Mouse (Mus musculus): ENCODE data around the gene Arhgap21.

DNA sequence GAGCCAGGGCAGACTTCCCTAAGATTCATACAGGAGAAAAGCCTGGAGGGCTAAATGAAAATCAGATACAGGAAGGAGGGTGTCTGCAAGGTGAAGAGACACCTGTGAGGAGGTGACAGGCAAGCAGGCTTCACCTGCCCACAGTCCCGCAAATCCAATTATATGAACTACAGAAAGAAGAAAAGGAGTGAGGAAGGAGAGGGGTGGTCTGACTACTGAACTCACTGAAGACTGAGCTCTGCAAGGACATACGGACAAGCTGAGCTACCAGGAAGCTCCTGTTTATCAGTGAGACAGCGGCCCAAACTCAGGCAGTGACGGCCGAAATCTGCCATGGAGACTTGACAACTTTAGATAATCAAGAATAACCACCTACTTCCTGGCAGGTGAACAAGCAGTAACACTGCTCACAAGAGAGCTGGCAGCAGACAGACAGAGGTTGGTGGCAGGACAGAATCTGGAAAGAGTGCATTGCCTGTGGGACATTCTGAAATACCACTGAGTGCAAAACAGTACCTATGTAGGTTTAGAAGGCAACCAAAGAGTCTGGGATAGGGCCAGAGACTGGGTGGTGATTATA is 5.4 kb downstream of the Arhgap21 start:
- TF ChIP-seq CTCF (IDR thresholded peaks at IDR 0.05; ENCODE audit: low read depth) (no peak), EP300 (optimal IDR thresholded peaks at IDR 0.05) (no peak)
